In the genomic region with DNA sequence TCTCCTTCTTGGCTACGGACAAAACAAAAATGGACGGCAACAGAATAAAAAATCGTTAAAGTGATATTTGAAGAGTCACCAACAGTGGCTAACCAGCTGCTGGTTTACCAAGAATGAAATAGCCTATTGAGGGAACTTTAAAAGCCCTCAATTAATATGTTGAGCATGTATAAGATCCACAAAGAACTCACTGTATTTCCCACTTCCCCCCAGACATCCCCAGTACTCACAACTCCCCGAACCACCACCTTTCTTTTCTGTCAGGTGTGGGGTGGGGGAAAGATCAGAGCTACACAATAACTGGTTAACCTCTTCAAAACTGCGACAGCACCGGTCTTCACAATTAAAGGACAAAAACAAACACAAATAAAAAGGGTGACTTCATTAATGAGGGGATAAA, we compare ENCODE assay signal across 16 mouse cellular contexts.
DNase-seq lines count a peak whose midpoint lies in the region; ATAC-seq and TF ChIP-seq lines count a peak whose summit lies in the region.
"Had no signal": no experiment of that assay in that cellular context is flagged by ENCODE, and none has a peak within 500 bp of the region (broad histone marks: within the 10 kb centered on the region; RNA-seq: fewer than 3 reads in every experiment).

No protein-coding gene starts in this region.

- H3K9me3 ChIP-seq in forebrain, embryonic 15.5 days, result no peaks in the 10 kb centered on the region
- no peaks in the 10 kb centered on the region for H3K9me3 ChIP-seq in hindbrain, embryonic 15.5 days
- no peaks in the 10 kb centered on the region for H3K9me3 ChIP-seq in neural tube, embryonic 13.5 days

- peak overlapping the region; percentile 49 for H3K4me2 ChIP-seq in forebrain, embryonic 15.5 days (replicated peaks)
- peak overlapping the region; percentile 55 for H3K4me2 ChIP-seq in hindbrain, embryonic 15.5 days
- H3K4me2 ChIP-seq in neural tube, embryonic 13.5 days, result peak overlapping the region; percentile 66
- H3K4me2 ChIP-seq: liver, embryonic 11.5 days had no signal

- H3K4me1 ChIP-seq in forebrain, embryonic 15.5 days, result peaks cover 67% of the 10 kb centered on the region
- peaks cover 17% of the 10 kb centered on the region for H3K4me1 ChIP-seq in hindbrain, embryonic 15.5 days (replicated peaks)
- H3K4me1 ChIP-seq in neural tube, embryonic 13.5 days (replicated peaks), result peaks cover 42% of the 10 kb centered on the region

- H3K4me3 ChIP-seq in layer of hippocampus, adult 2 months, result peak overlapping the region; percentile 44
- peak overlapping the region; percentile 46 for H3K4me3 ChIP-seq in forebrain, embryonic 15.5 days
- H3K4me3 ChIP-seq in hindbrain, embryonic 15.5 days, result peak overlapping the region; percentile 49
- peak overlapping the region; percentile 52 for H3K4me3 ChIP-seq in neural tube, embryonic 13.5 days

- TF ChIP-seq CTCF in layer of hippocampus, adult 2 months (conservative IDR thresholded peaks at IDR 0.05), result no peak

- H3K36me3 ChIP-seq in forebrain, embryonic 15.5 days, result no peaks in the 10 kb centered on the region
- H3K36me3 ChIP-seq in hindbrain, embryonic 15.5 days, result no peaks in the 10 kb centered on the region
- H3K36me3 ChIP-seq in neural tube, embryonic 13.5 days, result no peaks in the 10 kb centered on the region

- WGBS in forebrain, embryonic 15.5 days, result 15% methylated on average over 6 of the region's 6 CpGs
- WGBS in hindbrain, embryonic 15.5 days, result 34% methylated on average over 6 of the region's 6 CpGs
- WGBS in neural tube, embryonic 13.5 days, result 34% methylated on average over 6 of the region's 6 CpGs

- peak overlapping the region; percentile 24; the same call in 1 of the 2 replicates for H3K27ac ChIP-seq in layer of hippocampus, adult 2 months
- H3K27ac ChIP-seq in forebrain, embryonic 15.5 days (replicated peaks), result peak overlapping the region; percentile 88
- H3K27ac ChIP-seq in hindbrain, embryonic 15.5 days (replicated peaks), result peak overlapping the region; percentile 83
- peak overlapping the region; percentile 93 for H3K27ac ChIP-seq in neural tube, embryonic 13.5 days (replicated peaks)

- ATAC-seq in forebrain, embryonic 15.5 days (replicated peaks), result no peak
- ATAC-seq in hindbrain, embryonic 15.5 days (ENCODE audit: low FRiP score, low read depth), result no peak
- ATAC-seq in neural tube, embryonic 13.5 days (ENCODE audit: low read depth), result no peak
- ATAC-seq: inflammation-experienced regulatory T-cells, adult 6 months had no signal

- no peak for DNase-seq in layer of hippocampus, adult 2 months (ENCODE audit: low spot score in 2 of 2)
- DNase-seq in layer of hippocampus, adult 11-12 months (ENCODE audit: low spot score), result no peak
- no peak for DNase-seq in lung, postnatal 4 days
- DNase-seq in c-Kit-positive CD71-positive TER-119-positive erythroid progenitor cells, embryonic 14.5 days (ENCODE audit: low spot score), result no peak
- DNase-seq: gastrocnemius, postnatal 10 days; heart, postnatal 10 days; kidney, adult 9 months; left cerebral cortex, postnatal 4 days; lung, adult 2 months; lung, postnatal 36 days; right cerebral cortex, adult 18-20 months had no signal

- 0 out of 2 replicates have a peak, but pooled peaks cover 4% of the 10 kb centered on the region for H3K27me3 ChIP-seq in forebrain, embryonic 15.5 days
- H3K27me3 ChIP-seq in hindbrain, embryonic 15.5 days, result no peaks in the 10 kb centered on the region
- H3K27me3 ChIP-seq in neural tube, embryonic 13.5 days, result no peaks in the 10 kb centered on the region

- peak overlapping the region; percentile 63 for H3K9ac ChIP-seq in forebrain, embryonic 15.5 days (replicated peaks)
- peak overlapping the region; percentile 65 for H3K9ac ChIP-seq in hindbrain, embryonic 15.5 days
- peak overlapping the region; percentile 83 for H3K9ac ChIP-seq in neural tube, embryonic 13.5 days

Comparison
In these comparisons a context has a peak if more than half of its experiments do, and no peak if none do; other contexts are left out.
1. H3K27ac ChIP-seq: peak in every context shown above with its lines; median percentile 93 in neural tube, embryonic 13.5 days; 88 in forebrain, embryonic 15.5 days; 83 in hindbrain, embryonic 15.5 days; 24 in layer of hippocampus, adult 2 months.